27 mouse cellular contexts compared by ENCODE assay signal in genomic region chr7:100678052-100678451, GRCm38 (mm10). TPM values are rescaled to one million over a fixed set of nuclear protein-coding genes. Genes with fewer than 3 reads are reported as not detected.
DNase-seq lines count a peak whose midpoint lies in the region; ATAC-seq and TF ChIP-seq lines count a peak whose summit lies in the region.
"Had no signal": no experiment of that assay in that cellular context is flagged by ENCODE, and none has a peak within 500 bp of the region (broad histone marks: within the 10 kb centered on the region; RNA-seq: fewer than 3 reads in every experiment).

No protein-coding gene starts in this region.

- H3K4me1 ChIP-seq in lung, embryonic 14.5 days (ENCODE audit: insufficient read depth): no peaks in the 10 kb centered on the region
- no peaks in the 10 kb centered on the region for H3K4me1 ChIP-seq in lung, postnatal 0 days (ENCODE audit: insufficient read depth, low read depth, low read length)
- H3K4me1 ChIP-seq in heart, embryonic 12.5 days (replicated peaks): peaks cover 4% of the 10 kb centered on the region; the same call in 1 of the 2 replicates
- H3K4me1 ChIP-seq: heart, embryonic 15.5 days had no signal

- WGBS in lung, embryonic 14.5 days: 82% methylated on average over 5 of the region's 5 CpGs
- 60% methylated on average over 5 of the region's 5 CpGs for WGBS in lung, postnatal 0 days
- WGBS in heart, embryonic 12.5 days: 75% methylated on average over 5 of the region's 5 CpGs

- no peak overlapping the region for H3K9ac ChIP-seq in lung, embryonic 14.5 days
- H3K9ac ChIP-seq in lung, postnatal 0 days (replicated peaks; ENCODE audit: low read depth): no peak overlapping the region
- no peak overlapping the region for H3K9ac ChIP-seq in heart, embryonic 12.5 days
- H3K9ac ChIP-seq: forebrain, postnatal 0 days; heart, embryonic 15.5 days; hindbrain, embryonic 13.5 days had no signal

- no peak overlapping the region for H3K4me2 ChIP-seq in lung, embryonic 14.5 days
- no peak overlapping the region for H3K4me2 ChIP-seq in lung, postnatal 0 days (replicated peaks; ENCODE audit: low read depth, low read length)
- no peak overlapping the region for H3K4me2 ChIP-seq in heart, embryonic 12.5 days
- H3K4me2 ChIP-seq: heart, embryonic 11.5 days; heart, embryonic 15.5 days; hindbrain, embryonic 13.5 days had no signal

- no peak for TF ChIP-seq CTCF in lung, embryonic 14.5 days (IDR thresholded peaks at IDR 0.05; ENCODE audit: low read depth)
- no peak for TF ChIP-seq CTCF in lung, postnatal 0 days (IDR thresholded peaks at IDR 0.05)

- no peaks in the 10 kb centered on the region for H3K9me3 ChIP-seq in lung, embryonic 14.5 days (ENCODE audit: low read depth, low read length)
- H3K9me3 ChIP-seq in lung, postnatal 0 days (ENCODE audit: low read length): no peaks in the 10 kb centered on the region
- H3K9me3 ChIP-seq in heart, embryonic 12.5 days (replicated peaks): no peaks in the 10 kb centered on the region
- H3K9me3 ChIP-seq: G1E; heart, embryonic 15.5 days; hindbrain, embryonic 10.5 days; hindbrain, embryonic 13.5 days had no signal

- no peaks in the 10 kb centered on the region for H3K27me3 ChIP-seq in lung, embryonic 14.5 days (ENCODE audit: insufficient read depth, low read length)
- no peaks in the 10 kb centered on the region for H3K27me3 ChIP-seq in lung, postnatal 0 days (replicated peaks; ENCODE audit: insufficient read depth, low read length)
- 0 out of 2 replicates have a peak, but pooled peaks cover 3% of the 10 kb centered on the region for H3K27me3 ChIP-seq in heart, embryonic 12.5 days (replicated peaks)
- H3K27me3 ChIP-seq: heart, embryonic 15.5 days; hindbrain, embryonic 13.5 days had no signal

- TF ChIP-seq EP300 in lung, postnatal 0 days (IDR thresholded peaks at IDR 0.05): peak; percentile 56; the same call in 1 of the 2 replicates

- no peaks in the 10 kb centered on the region for H3K36me3 ChIP-seq in lung, embryonic 14.5 days (ENCODE audit: insufficient read depth)
- no peaks in the 10 kb centered on the region for H3K36me3 ChIP-seq in lung, postnatal 0 days (ENCODE audit: insufficient read depth, low read length)
- H3K36me3 ChIP-seq in heart, embryonic 12.5 days: no peaks in the 10 kb centered on the region
- H3K36me3 ChIP-seq: heart, embryonic 15.5 days; hindbrain, embryonic 10.5 days; hindbrain, embryonic 13.5 days had no signal

- H3K27ac ChIP-seq in lung, embryonic 14.5 days (ENCODE audit: low read depth): 0 out of 2 replicates have a peak overlapping the region, but pooled peaks have one; percentile 73
- H3K27ac ChIP-seq in lung, postnatal 0 days (ENCODE audit: low read length): no peak overlapping the region
- no peak overlapping the region for H3K27ac ChIP-seq in heart, embryonic 12.5 days (ENCODE audit: poor library complexity, severe bottlenecking)
- H3K27ac ChIP-seq: gastrocnemius, adult 2 months; heart, embryonic 15.5 days; hindbrain, embryonic 10.5 days; hindbrain, embryonic 13.5 days had no signal

- peak; percentile 11 for DNase-seq in adrenal gland, adult 2 months
- DNase-seq in adrenal gland, postnatal 36 days: no peak
- no peak for DNase-seq in lung, embryonic 14.5 days
- no peak for DNase-seq in lung, postnatal 4 days
- peak; percentile 66 for DNase-seq in lung, postnatal 0 days (ENCODE audit: low spot score)
- no peak for DNase-seq in lung, postnatal 36 days
- peak; percentile 30 for DNase-seq in fibroblast of lung, adult 2 months (ENCODE audit: low read depth)
- DNase-seq: adrenal gland, adult 8-10 months; adrenal gland, postnatal 25 days; B cell, adult 2 months; cerebellum, adult 18-20 months; cerebellum, adult 9-10 months; cerebellum, postnatal 14 days; forebrain, postnatal 0 days; gastrocnemius, adult 2 months; gastrocnemius, postnatal 14 days; heart, adult 11 months; heart, postnatal 10 days; heart, postnatal 36 days had no signal

- no peak for ATAC-seq in lung, embryonic 14.5 days (ENCODE audit: insufficient read depth)
- peak; percentile 42 for ATAC-seq in lung, postnatal 0 days
- no peak for ATAC-seq in heart, embryonic 12.5 days (ENCODE audit: insufficient number of reproducible peaks, low FRiP score)
- ATAC-seq: forebrain, embryonic 14.5 days; forebrain, postnatal 0 days; hindbrain, embryonic 16.5 days had no signal

- no peak overlapping the region for H3K4me3 ChIP-seq in lung, embryonic 14.5 days (ENCODE audit: low read depth, low read length)
- no peak overlapping the region for H3K4me3 ChIP-seq in lung, postnatal 0 days (ENCODE audit: low read depth, low read length)
- H3K4me3 ChIP-seq in heart, embryonic 12.5 days: no peak overlapping the region
- H3K4me3 ChIP-seq: gastrocnemius, adult 2 months; heart, embryonic 15.5 days; hindbrain, embryonic 10.5 days; hindbrain, embryonic 13.5 days had no signal

RNA-seq across cellular contexts. Expression of gene Plekhb1, which starts 15.8 kb away (rescaled TPM):
- total RNA-seq in adrenal gland, adult 2 months (2021): 1 to 10 TPM; 2.9 to 5.7 TPM
- 17.4 and 19.0 TPM in 2 replicates for polyA plus RNA-seq in adrenal gland, adult 2 months (2012; rRNA removed)
- 1 to 10 TPM; 4.1 TPM for total RNA-seq in adrenal gland, postnatal 36 days (2021)
- 17.7 TPM in 2 replicates for polyA plus RNA-seq in lung, embryonic 14.5 days (2014; fragmentation: Nextera tagmentation; extraction: Ambion mirVana)
- 44.4 and 46.0 TPM in 2 replicates for polyA plus RNA-seq in lung, postnatal 0 days (2015; fragmentation: Nextera tagmentation; extraction: Ambion mirVana)
- polyA plus RNA-seq in heart, embryonic 12.5 days (2016; fragmentation: Nextera tagmentation; extraction: Ambion mirVana): 1.4 and 1.9 TPM in 2 replicates
- total RNA-seq: G1E had no signal
- polyA plus RNA-seq: G1E had no signal

RNA-seq across cellular contexts. Expression of gene Fam168a, which starts 28.4 kb away (rescaled TPM):
- 10 to 100 TPM; 52.4 to 81.2 TPM for total RNA-seq in adrenal gland, adult 2 months (2021)
- polyA plus RNA-seq in adrenal gland, adult 2 months (2012; rRNA removed): 104 and 123 TPM in 2 replicates
- 10 to 100 TPM; 52.2 to 60.2 TPM for total RNA-seq in adrenal gland, postnatal 36 days (2021)
- 42.8 and 47.8 TPM in 2 replicates for polyA plus RNA-seq in lung, embryonic 14.5 days (2014; fragmentation: Nextera tagmentation; extraction: Ambion mirVana)
- 28.2 and 35.8 TPM in 2 replicates for polyA plus RNA-seq in lung, postnatal 0 days (2015; fragmentation: Nextera tagmentation; extraction: Ambion mirVana)
- 31.4 and 31.6 TPM in 2 replicates for polyA plus RNA-seq in heart, embryonic 12.5 days (2016; fragmentation: Nextera tagmentation; extraction: Ambion mirVana)

Comparison
In these comparisons a context has a peak if more than half of its experiments do, and no peak if none do; other contexts are left out.
1. DNase-seq: peak in adrenal gland, adult 2 months (single experiment), lung, postnatal 0 days (single experiment) and fibroblast of lung, adult 2 months (single experiment); none in adrenal gland, postnatal 36 days (0 of 2), lung, embryonic 14.5 days (single experiment), lung, postnatal 4 days (0 of 2) and lung, postnatal 36 days (single experiment).